Mouse (Mus musculus) central nervous system, embryonic 18 days (tissue): Measurements from ENCODE around the gene Olfr1022. TPM values are rescaled to one million over a fixed set of nuclear protein-coding genes. Genes with fewer than 3 reads are reported as not detected.

Source experiments
- polyA plus RNA-seq: library from polyadenylated mRNA; depleted of rRNA; stranded (reverse); fragments of >200 nt; gene quantifications from 2 replicates; pipeline ENCODE4 v1.2.3, GENCODE M21; 2012; rRNA removed

Gene Olfr1022
- polyA plus RNA-seq = not detected in 2 replicates

GRCm38 (mm10) chr2:85868294-85868693, at the start of gene Olfr1022:
TSS of gene Olfr1022 (plus strand) at chr2:85868594.

DNA sequence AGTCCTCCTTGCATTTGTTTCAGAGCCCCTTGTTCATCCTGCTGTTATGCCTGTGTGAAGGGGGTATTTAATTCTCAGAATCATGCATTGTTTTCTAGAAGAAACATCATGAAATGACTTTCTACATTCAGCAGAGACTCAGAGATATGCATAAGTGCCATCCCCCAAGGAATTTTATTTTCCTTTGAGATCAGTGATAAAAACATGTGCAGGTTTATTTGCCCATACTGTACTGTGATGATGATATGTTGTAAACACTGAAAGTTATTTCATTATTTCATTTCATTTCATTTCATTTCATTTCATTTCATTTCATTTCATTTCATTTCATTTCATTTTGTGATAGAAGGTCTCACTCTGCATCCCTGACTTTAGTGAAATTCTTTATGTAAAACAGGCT, 23.0 kb upstream of the Olfr1022 start, which contains the start of gene Olfr1019:
Gene Olfr1019, minus strand, starts transcription at position 101 of the 400 bp plus-strand sequence.

DNA sequence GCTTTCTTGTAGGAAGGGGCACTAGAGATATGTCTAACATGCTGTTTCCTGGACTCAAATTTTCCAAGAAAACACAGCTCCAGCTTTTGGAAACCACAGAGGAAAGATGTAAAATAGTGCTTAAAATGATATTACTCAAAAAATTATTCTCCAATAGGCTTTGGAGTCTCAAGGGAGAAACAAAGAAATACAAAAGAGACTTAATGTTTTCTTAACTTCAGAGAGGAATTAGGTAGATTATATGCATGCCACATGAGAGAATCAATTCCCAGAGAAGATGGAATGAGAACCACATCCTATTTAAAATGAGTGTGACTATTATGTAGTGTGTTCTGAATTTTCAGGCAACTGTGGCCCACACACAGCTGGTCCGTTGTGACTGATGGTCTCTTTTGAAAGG, 21.7 kb upstream of the Olfr1022 start, which contains the start of gene Olfr1020:
Gene Olfr1020, plus strand, starts transcription at position 301 of the 400 bp plus-strand sequence.

GRCm38 (mm10) chr2:85885340-85885739, 16.9 kb downstream of the Olfr1022 start, which contains the start of gene Olfr1023:
TSS of gene Olfr1023 (plus strand) at chr2:85885640.

GRCm38 (mm10) chr2:85904952-85905351, 36.6 kb downstream of the Olfr1022 start, which contains the start of gene Olfr1024:
TSS of gene Olfr1024 (minus strand) at chr2:85905052.

GRCm38 (mm10) chr2:85914893-85915292, 46.5 kb downstream of the Olfr1022 start, which contains the start of gene Olfr1025-ps1:
TSS of gene Olfr1025-ps1 (plus strand) at chr2:85915193.

Other genes with a start within 250 kb of the Olfr1022 start
- gene Olfr1002, start 217.9 kb upstream of the Olfr1022 start, polyA plus RNA-seq = not detected in 2 replicates
- gene Olfr154, start 204.1 kb upstream of the Olfr1022 start, polyA plus RNA-seq = not detected in 2 replicates
- not detected in 2 replicates for gene Olfr1006, start 189.8 kb upstream of the Olfr1022 start, polyA plus RNA-seq
- gene Olfr1008, start 179.2 kb upstream of the Olfr1022 start, polyA plus RNA-seq = not detected in 2 replicates
- gene Olfr1009, start 153.2 kb upstream of the Olfr1022 start, polyA plus RNA-seq = not detected in 2 replicates
- not detected in 2 replicates for gene Olfr1012, start 105.8 kb upstream of the Olfr1022 start, polyA plus RNA-seq
- gene Olfr1013, start 101.5 kb upstream of the Olfr1022 start, polyA plus RNA-seq = not detected in 2 replicates
- not detected in 2 replicates for gene Olfr1014, start 95.9 kb upstream of the Olfr1022 start, polyA plus RNA-seq
- not detected in 2 replicates for gene Olfr1015, start 86.6 kb upstream of the Olfr1022 start, polyA plus RNA-seq
- not detected in 2 replicates for gene Olfr1016, start 66.0 kb upstream of the Olfr1022 start, polyA plus RNA-seq
- gene Olfr1018, start 50.1 kb upstream of the Olfr1022 start, polyA plus RNA-seq = not detected in 2 replicates
- not detected in 2 replicates for gene Olfr1019, start 23.1 kb upstream of the Olfr1022 start, polyA plus RNA-seq
- not detected in 2 replicates for gene Olfr1020, start 21.6 kb upstream of the Olfr1022 start, polyA plus RNA-seq
- gene Olfr1023, start 17.0 kb downstream of the Olfr1022 start, polyA plus RNA-seq = not detected in 2 replicates
- not detected in 2 replicates for gene Olfr1024, start 36.5 kb downstream of the Olfr1022 start, polyA plus RNA-seq
- not detected in 2 replicates for gene Olfr1025-ps1, start 46.6 kb downstream of the Olfr1022 start, polyA plus RNA-seq
- not detected in 2 replicates for gene Olfr1026, start 53.0 kb downstream of the Olfr1022 start, polyA plus RNA-seq
- not detected in 2 replicates for gene Olfr1028, start 81.8 kb downstream of the Olfr1022 start, polyA plus RNA-seq
- not detected in 2 replicates for gene Olfr1029, start 105.3 kb downstream of the Olfr1022 start, polyA plus RNA-seq
- gene Olfr1030, start 110.7 kb downstream of the Olfr1022 start, polyA plus RNA-seq = not detected in 2 replicates
- not detected in 2 replicates for gene Olfr1031, start 121.7 kb downstream of the Olfr1022 start, polyA plus RNA-seq
- gene Olfr1032, start 136.9 kb downstream of the Olfr1022 start, polyA plus RNA-seq = not detected in 2 replicates
- 0.34 and 0.35 TPM in 2 replicates for gene Olfr1033, start 152.0 kb downstream of the Olfr1022 start, polyA plus RNA-seq
- gene Olfr1034, start 177.3 kb downstream of the Olfr1022 start, polyA plus RNA-seq = 0.03 and 0.04 TPM in 2 replicates
- gene Olfr1036, start 205.4 kb downstream of the Olfr1022 start, polyA plus RNA-seq = not detected in 2 replicates
- not detected in 2 replicates for gene Olfr1037, start 218.8 kb downstream of the Olfr1022 start, polyA plus RNA-seq